Comparison of ENCODE assay signal across 20 mouse cellular contexts in the genomic region with DNA sequence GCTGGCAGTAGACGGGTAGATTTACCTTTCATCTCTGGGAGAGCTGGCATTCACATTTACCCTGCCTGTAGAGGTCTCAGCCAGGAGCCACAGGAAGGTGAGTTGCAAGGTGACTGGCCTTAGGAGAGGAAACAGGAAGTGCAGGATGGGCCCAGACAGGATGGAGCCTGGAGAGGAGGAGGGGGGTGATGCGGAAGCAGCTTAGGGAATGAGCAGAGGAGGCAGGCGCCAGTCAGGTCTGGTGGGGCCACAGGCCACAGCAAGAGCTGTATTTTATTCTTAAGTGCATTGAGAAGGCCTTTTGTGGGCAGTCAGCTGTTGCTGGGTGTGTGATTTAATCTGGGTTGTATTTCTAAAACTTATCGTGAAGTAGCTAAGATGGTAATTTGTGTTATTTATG.
DNase-seq lines count a peak whose midpoint lies in the region; ATAC-seq and TF ChIP-seq lines count a peak whose summit lies in the region.
"Had no signal": no experiment of that assay in that cellular context is flagged by ENCODE, and none has a peak within 500 bp of the region (broad histone marks: within the 10 kb centered on the region; RNA-seq: fewer than 3 reads in every experiment).

No protein-coding gene starts in this region.

- no peaks in the 10 kb centered on the region for H3K4me1 ChIP-seq in lung, embryonic 14.5 days (ENCODE audit: insufficient read depth)
- H3K4me1 ChIP-seq in lung, adult 2 months (ENCODE audit: control insufficient read depth, insufficient read depth, low read length) = no peaks in the 10 kb centered on the region
- H3K4me1 ChIP-seq: liver, embryonic 12.5 days had no signal

- no peaks in the 10 kb centered on the region for H3K27me3 ChIP-seq in lung, embryonic 14.5 days (ENCODE audit: insufficient read depth, low read length)
- H3K27me3 ChIP-seq: heart, embryonic 13.5 days; hindbrain, embryonic 15.5 days; limb, embryonic 12.5 days; liver, embryonic 12.5 days; lung, embryonic 15.5 days had no signal

- no peak for ATAC-seq in lung, embryonic 14.5 days (ENCODE audit: insufficient read depth)
- no peak for ATAC-seq in monocyte, adult 5-6 weeks (replicated peaks; ENCODE audit: insufficient number of reproducible peaks, low FRiP score, low TSS enrichment, poor library complexity, severe bottlenecking)
- ATAC-seq: intestine, postnatal 0 days; liver, embryonic 12.5 days had no signal

- no peak overlapping the region for H3K9ac ChIP-seq in lung, embryonic 14.5 days
- H3K9ac ChIP-seq: heart, embryonic 13.5 days; hindbrain, embryonic 15.5 days; limb, embryonic 12.5 days; liver, embryonic 12.5 days; lung, embryonic 15.5 days had no signal

- no peak overlapping the region for H3K27ac ChIP-seq in lung, embryonic 14.5 days (ENCODE audit: low read depth)
- H3K27ac ChIP-seq: gastrocnemius, adult 2 months; heart, embryonic 13.5 days; hindbrain, embryonic 15.5 days; limb, embryonic 12.5 days; liver, embryonic 12.5 days; lung, embryonic 15.5 days; midbrain, embryonic 10.5 days had no signal

- H3K9me3 ChIP-seq in lung, embryonic 14.5 days (ENCODE audit: low read depth, low read length) = no peaks in the 10 kb centered on the region
- H3K9me3 ChIP-seq: heart, embryonic 13.5 days; hindbrain, embryonic 15.5 days; limb, embryonic 12.5 days; liver, embryonic 12.5 days; lung, embryonic 15.5 days; midbrain, embryonic 10.5 days had no signal

- TF ChIP-seq POLR2A in lung, adult 2 months (IDR thresholded peaks at IDR 0.05; ENCODE audit: borderline replicate concordance, extremely low read depth, low read depth, low read length) = no peak

- H3K36me3 ChIP-seq in lung, embryonic 14.5 days (ENCODE audit: insufficient read depth) = no peaks in the 10 kb centered on the region
- H3K36me3 ChIP-seq: heart, embryonic 13.5 days; hindbrain, embryonic 15.5 days; limb, embryonic 12.5 days; liver, embryonic 12.5 days; lung, embryonic 15.5 days; midbrain, embryonic 10.5 days had no signal

- H3K4me2 ChIP-seq in lung, embryonic 14.5 days = no peak overlapping the region
- H3K4me2 ChIP-seq: heart, embryonic 13.5 days; hindbrain, embryonic 15.5 days; limb, embryonic 12.5 days; liver, embryonic 12.5 days; lung, embryonic 15.5 days had no signal

- no peak for TF ChIP-seq CTCF in lung, embryonic 14.5 days (IDR thresholded peaks at IDR 0.05; ENCODE audit: low read depth)
- no peak for TF ChIP-seq CTCF in lung, adult 2 months (IDR thresholded peaks at IDR 0.05; ENCODE audit: insufficient read depth, low read length)

- WGBS in lung, embryonic 14.5 days = 70% methylated on average over 4 of the region's 4 CpGs
- WGBS in lung, adult 2 months = 54% methylated on average over 4 of the region's 4 CpGs

- H3K4me3 ChIP-seq in lung, embryonic 14.5 days (ENCODE audit: low read depth, low read length) = no peak overlapping the region
- no peak overlapping the region for H3K4me3 ChIP-seq in lung, adult 2 months (replicated peaks; ENCODE audit: extremely low read depth, low read depth, low read length)
- H3K4me3 ChIP-seq: gastrocnemius, adult 2 months; heart, embryonic 13.5 days; hindbrain, embryonic 15.5 days; limb, embryonic 12.5 days; liver, embryonic 12.5 days; lung, embryonic 15.5 days; midbrain, embryonic 10.5 days had no signal

- DNase-seq in lung, embryonic 14.5 days = peak; percentile 8
- DNase-seq in lung, adult 2 months = no peak
- DNase-seq in kidney, adult 9 months = peak; percentile 36
- peak; percentile 24 to 69 for DNase-seq in kidney, postnatal 25 days
- DNase-seq in left cerebral cortex, adult 18-20 months (ENCODE audit: low spot score in 2 of 2) = no peak
- no peak for DNase-seq in ovary, postnatal 14 days (ENCODE audit: low spot score)
- DNase-seq: cerebellum, postnatal 14 days; gastrocnemius, adult 2 months; heart, adult 18-20 months; layer of hippocampus, adult 9-11 months; lung, postnatal 4 days; right cerebral cortex, postnatal 4 days had no signal

Comparison
In these comparisons a context has a peak if more than half of its experiments do, and no peak if none do; other contexts are left out.
1. DNase-seq: peak in lung, embryonic 14.5 days (single experiment), kidney, adult 9 months (single experiment) and kidney, postnatal 25 days (2 of 2); none in lung, adult 2 months (single experiment), left cerebral cortex, adult 18-20 months (0 of 2) and ovary, postnatal 14 days (single experiment).